Mouse (Mus musculus) brain, embryonic 14.5 days (tissue): ENCODE results near the gene Exoc8.

Experiments
- CTCF ChIP-seq: fragments of 200-500 bp; IDR thresholded peaks from 2 replicates; pipeline ENCODE4 v1.5.1; 2012; ENCODE audit warnings: inconsistent platforms, mild to moderate bottlenecking, moderate library complexity, borderline replicate concordance; ENCODE audit not compliant: insufficient read depth, insufficient read length; ENCODE audit errors: extremely low read depth
- POLR2A ChIP-seq: fragments of 200-500 bp; IDR thresholded peaks from 2 replicates; pipeline ENCODE4 v1.6.1; 2012; ENCODE audit warnings: mild to moderate bottlenecking, inconsistent platforms, borderline replicate concordance; ENCODE audit not compliant: poor library complexity, insufficient read depth, insufficient read length, severe bottlenecking; ENCODE audit errors: extremely low read depth

GRCm38 (mm10) chr8:124922490-124923089 is 25.1 kb upstream of the Exoc8 start:
- TF ChIP-seq CTCF (no peak), POLR2A (no peak)
